Mouse (Mus musculus) stomach, postnatal 0 days (tissue): ENCODE data around the gene Rbp4. TPM values are rescaled to one million over a fixed set of nuclear protein-coding genes. Genes with fewer than 3 reads are reported as not detected.
A peak's percentile ranks its signal among the peaks of the same experiment; 100 is the strongest.

Experiments
- ATAC-seq: fragments of 200-750 bp; cut with Nextera tagmentation; 2 replicates; pipeline ENCODE4 v1.8.0; 2017; ENCODE audit not compliant: low FRiP score, low TSS enrichment
- DNase-seq: peaks from one replicate; pipeline ENCODE4 v3.0.0-alpha.2; 2016; ENCODE audit warnings: low spot score
- H3K27ac ChIP-seq: fragments of 300-500 bp; sonication (generic); replicated peaks from 2 replicates; pipeline ENCODE4 v1.5.1; 2014; ENCODE audit warnings: mild to moderate bottlenecking, control low read depth
- H3K27me3 ChIP-seq: fragments of 300-500 bp; sonication (generic); 2 replicates; pipeline ENCODE4 v1.6.1; 2014; ENCODE audit warnings: low read length; ENCODE audit not compliant: control insufficient read depth, insufficient read depth
- H3K36me3 ChIP-seq: fragments of 300-500 bp; sonication (generic); 2 replicates; pipeline ENCODE4 v1.6.1; 2014; ENCODE audit warnings: low read length, mixed read lengths; ENCODE audit not compliant: control insufficient read depth, insufficient read depth
- H3K4me1 ChIP-seq: fragments of 300-500 bp; sonication (generic); replicated peaks from 2 replicates; pipeline ENCODE4 v1.6.1; 2014; ENCODE audit warnings: antibody characterized with exemption; ENCODE audit not compliant: control insufficient read depth, insufficient read depth
- H3K4me2 ChIP-seq: fragments of 300-500 bp; sonication (generic); replicated peaks from 2 replicates; pipeline ENCODE4 v1.6.1; 2014; ENCODE audit warnings: low read depth, mild to moderate bottlenecking, control low read depth, moderate library complexity
- H3K4me3 ChIP-seq: fragments of 300-500 bp; sonication (generic); 2 replicates; pipeline ENCODE4 v1.5.1; 2014; ENCODE audit warnings: low read depth, low read length, control low read depth
- H3K9ac ChIP-seq: fragments of 300-500 bp; sonication (generic); 2 replicates; pipeline ENCODE4 v1.6.1; 2014; ENCODE audit warnings: mild to moderate bottlenecking, low read length, control low read depth, mixed read lengths
- H3K9me3 ChIP-seq: fragments of 300-500 bp; sonication (generic); 2 replicates; pipeline ENCODE4 v1.6.1; 2016; ENCODE audit warnings: low read length; ENCODE audit not compliant: control insufficient read depth
- CTCF ChIP-seq: IDR thresholded peaks from 2 replicates; pipeline ENCODE4 v1.5.1; 2016; ENCODE audit warnings: antibody characterized with exemption, low read depth, mild to moderate bottlenecking, moderate library complexity
- EP300 ChIP-seq: optimal IDR thresholded peaks from 2 replicates; pipeline ENCODE3; 2016; ENCODE audit warnings: antibody characterized with exemption
- WGBS: fragments of 180-500 bp; shearing (Covaris S2); extraction: QIAGEN DNeasy Blood & Tissue Kit; methylation state at CpG from one replicate; pipeline ENCODE4 v1.1.7; 2014; 5-methylcytosine and 5-hydroxymethylcytosine counted together
- polyA plus RNA-seq: library from polyadenylated mRNA; unstranded; fragments of >200 nt; fragmentation: Nextera tagmentation; extraction: Ambion mirVana; gene quantifications from 2 replicates; pipeline ENCODE4 v1.2.1, GENCODE M21; 2015

Rbp4 gene
- polyA plus RNA-seq, 1 experiment from 2014 or later: 21.3 TPM

- no peak for DNase-seq
- H3K36me3 ChIP-seq: no peaks in the 10 kb centered on the region
- no peak for TF ChIP-seq CTCF
- no peak for TF ChIP-seq EP300
- no peak overlapping the region for H3K4me3 ChIP-seq
- H3K4me2 ChIP-seq: no peak overlapping the region
- ATAC-seq: peak; percentile 47; the same call in 1 of the 2 replicates
- WGBS: 32% methylated on average over 11 of the region's 11 CpGs
- H3K27me3 ChIP-seq: no peaks in the 10 kb centered on the region
- H3K27ac ChIP-seq: no peak overlapping the region
- no peak overlapping the region for H3K9ac ChIP-seq
- no peaks in the 10 kb centered on the region for H3K4me1 ChIP-seq
- no peaks in the 10 kb centered on the region for H3K9me3 ChIP-seq
Measured at GRCm38 (mm10) chr19:38133986-38134385, 8.9 kb upstream of the Rbp4 start.

GRCm38 (mm10) chr19:38132481-38132880 lies 7.4 kb upstream of the Rbp4 start, which contains the start of gene Pde6c:
Pde6c (plus strand) TSS chr19:38132781.
- Histone ChIP-seq H3K27me3 (no peaks in the 10 kb centered on the region), H3K4me1 (no peaks in the 10 kb centered on the region), H3K9ac (no peak within 1 kb of the TSS), H3K9me3 (no peaks in the 10 kb centered on the region), H3K4me2 (no peak within 1 kb of the TSS), H3K4me3 (no peak within 1 kb of the TSS), H3K27ac (no peak within 1 kb of the TSS), H3K36me3 (no peaks in the 10 kb centered on the region)
- no peak for ATAC-seq
- 70% methylated on average over 6 of the region's 6 CpGs for WGBS
- TF ChIP-seq CTCF: no peak
- no peak for TF ChIP-seq EP300
- no peak for DNase-seq

GRCm38 (mm10) chr19:38126656-38127055 lies 1.6 kb upstream of the Rbp4 start:
- H3K27me3 ChIP-seq: no peaks in the 10 kb centered on the region
- no peak for ATAC-seq
- no peaks in the 10 kb centered on the region for H3K9me3 ChIP-seq
- H3K27ac ChIP-seq: no peak overlapping the region
- no peaks in the 10 kb centered on the region for H3K36me3 ChIP-seq
- H3K4me3 ChIP-seq: no peak overlapping the region
- no peak overlapping the region for H3K4me2 ChIP-seq
- no peak overlapping the region for H3K9ac ChIP-seq
- 56% methylated on average over 8 of the region's 8 CpGs for WGBS
- no peaks in the 10 kb centered on the region for H3K4me1 ChIP-seq
- TF ChIP-seq CTCF: no peak
- DNase-seq: no peak

- Histone ChIP-seq H3K4me2 (peak overlapping the region; percentile 86), H3K4me3 (peak overlapping the region; percentile 48), H3K27me3 (no peaks in the 10 kb centered on the region), H3K36me3 (no peaks in the 10 kb centered on the region), H3K27ac (no peak overlapping the region), H3K9me3 (no peaks in the 10 kb centered on the region), H3K9ac (peak overlapping the region; percentile 39; the same call in 1 of the 2 replicates), H3K4me1 (no peaks in the 10 kb centered on the region)
- TF ChIP-seq CTCF: no peak
- no peak for TF ChIP-seq EP300
- ATAC-seq (peak; percentile 88), DNase-seq (peak; percentile 71)
- 2% methylated on average over 52 of the region's 77 CpGs for WGBS
Measured at GRCm38 (mm10) chr19:38124401-38125218, 471 bp downstream of the Rbp4 start.

GRCm38 (mm10) chr19:38123921-38124320 lies 1.2 kb downstream of the Rbp4 start:
- TF ChIP-seq EP300 (no peak), CTCF (no peak)

GRCm38 (mm10) chr19:38120123-38120760 lies 4.8 kb downstream of the Rbp4 start:
- DNase-seq (no peak), ATAC-seq (no peak)
- Histone ChIP-seq H3K4me2 (no peak overlapping the region), H3K27me3 (no peaks in the 10 kb centered on the region), H3K9me3 (no peaks in the 10 kb centered on the region), H3K4me3 (no peak overlapping the region), H3K9ac (no peak overlapping the region), H3K27ac (no peak overlapping the region), H3K4me1 (no peaks in the 10 kb centered on the region), H3K36me3 (no peaks in the 10 kb centered on the region)
- no peak for TF ChIP-seq CTCF
- TF ChIP-seq EP300: no peak
- WGBS: 71% methylated on average over 5 of the region's 5 CpGs

More at GRCm38 (mm10) chr19:38123921-38124320, 1.2 kb downstream of the Rbp4 start:
- ATAC-seq (no peak), DNase-seq (no peak)
- Histone ChIP-seq H3K36me3 (no peaks in the 10 kb centered on the region), H3K4me3 (peak overlapping the region; percentile 48), H3K4me1 (no peaks in the 10 kb centered on the region), H3K27me3 (no peaks in the 10 kb centered on the region), H3K9ac (0 out of 2 replicates have a peak overlapping the region, but pooled peaks have one; percentile 39), H3K27ac (no peak overlapping the region), H3K9me3 (no peaks in the 10 kb centered on the region), H3K4me2 (peak overlapping the region; percentile 86)
- WGBS: 41% methylated on average over 9 of the region's 9 CpGs
